Mouse (Mus musculus) kidney, adult 2 months (tissue): Measurements from ENCODE around the gene Szt2.

Experiments
- CTCF ChIP-seq: fragments of 200-500 bp; conservative IDR thresholded peaks from 2 replicates; pipeline ENCODE4 v1.5.1; 2011; ENCODE audit warnings: low read depth, mild to moderate bottlenecking, control low read depth, low read length, moderate library complexity, mixed read lengths; ENCODE audit not compliant: insufficient read depth, insufficient read length
- POLR2A ChIP-seq: fragments of 200-500 bp; IDR thresholded peaks from one replicate; pipeline ENCODE4 v1.6.1; 2011; ENCODE audit warnings: low read depth, low read length, control low read depth

DNA sequence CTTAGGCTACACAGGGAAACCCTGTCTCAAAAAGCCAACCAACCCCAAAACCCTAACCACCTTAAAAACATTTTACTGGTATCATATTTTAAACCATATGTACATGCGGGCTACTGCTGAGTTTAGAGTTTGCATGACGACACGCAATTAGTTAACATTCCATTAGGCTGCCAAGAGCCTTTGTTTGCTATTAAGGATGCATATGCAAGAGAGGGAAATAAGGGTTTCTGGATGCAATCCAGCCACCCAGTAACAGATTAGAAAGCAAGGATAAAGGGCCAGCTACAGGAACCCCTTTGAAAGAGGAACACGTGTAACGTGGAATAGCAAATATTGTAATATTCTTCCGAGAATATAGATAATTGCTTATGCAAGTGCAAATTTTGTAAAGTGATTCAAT is 55.4 kb downstream of the Szt2 start:
- TF ChIP-seq POLR2A (no peak), CTCF (no peak)
